Mouse (Mus musculus) layer of hippocampus, adult 11-12 months (tissue): ENCODE results near the gene Hnrnpa2b1.
"Not testable (repeated sequence)": the region's sequence is repeated elsewhere in the genome, so short reads cannot be mapped to it uniquely, and the experiment has no call there.

ENCODE experiments used
- DNase-seq: peaks from one replicate; pipeline ENCODE4 v3.0.0; 2022; ENCODE audit warnings: low spot score

Gene Hnrnpa2b1

GRCm38 (mm10) chr6:51469715-51470310 lies at the start of gene Hnrnpa2b1:
TSS of gene Hnrnpa2b1 (minus strand) at chr6:51469894.
- DNase-seq = peak; percentile 99

GRCm38 (mm10) chr6:51514860-51515259 lies 45.2 kb upstream of the Hnrnpa2b1 start:
- no peak for DNase-seq

GRCm38 (mm10) chr6:51513745-51514144 lies 44.1 kb upstream of the Hnrnpa2b1 start:
- DNase-seq = no peak

- DNase-seq = no peak
Observed at GRCm38 (mm10) chr6:51510946-51511345, 41.3 kb upstream of the Hnrnpa2b1 start.

- peak; percentile 60 for DNase-seq
Observed at GRCm38 (mm10) chr6:51510094-51510493, 40.4 kb upstream of the Hnrnpa2b1 start.

- DNase-seq = peak; percentile 79
Observed at GRCm38 (mm10) chr6:51508750-51509648, 39.3 kb upstream of the Hnrnpa2b1 start.

- no peak for DNase-seq
Observed at GRCm38 (mm10) chr6:51507556-51507955, 37.9 kb upstream of the Hnrnpa2b1 start.

- no peak for DNase-seq
Observed at GRCm38 (mm10) chr6:51505671-51506070, 36.0 kb upstream of the Hnrnpa2b1 start.

- no peak for DNase-seq
Observed at GRCm38 (mm10) chr6:51497321-51498111, 27.8 kb upstream of the Hnrnpa2b1 start.

- DNase-seq = no peak
Observed at GRCm38 (mm10) chr6:51489787-51490186, 20.1 kb upstream of the Hnrnpa2b1 start.

GRCm38 (mm10) chr6:51486731-51487130 lies 17.0 kb upstream of the Hnrnpa2b1 start:
- DNase-seq = no peak

- DNase-seq = no peak
Observed at GRCm38 (mm10) chr6:51486076-51486710, 16.5 kb upstream of the Hnrnpa2b1 start.

- DNase-seq = no peak
Observed at GRCm38 (mm10) chr6:51485646-51486045, 16.0 kb upstream of the Hnrnpa2b1 start.

- DNase-seq = not testable (repeated sequence)
Observed at GRCm38 (mm10) chr6:51484556-51484955, 14.9 kb upstream of the Hnrnpa2b1 start.

- DNase-seq = no peak
Observed at GRCm38 (mm10) chr6:51483861-51484260, 14.2 kb upstream of the Hnrnpa2b1 start.

- DNase-seq = no peak
Observed at GRCm38 (mm10) chr6:51481548-51481947, 11.9 kb upstream of the Hnrnpa2b1 start.

GRCm38 (mm10) chr6:51479136-51479731 lies 9.5 kb upstream of the Hnrnpa2b1 start:
- no peak for DNase-seq

GRCm38 (mm10) chr6:51472213-51472612 lies 2.5 kb upstream of the Hnrnpa2b1 start:
- no peak for DNase-seq

- no peak for DNase-seq
Observed at GRCm38 (mm10) chr6:51471782-51472181, 2.1 kb upstream of the Hnrnpa2b1 start.

GRCm38 (mm10) chr6:51471179-51471505 lies 1.4 kb upstream of the Hnrnpa2b1 start:
- DNase-seq = no peak

GRCm38 (mm10) chr6:51470311-51471178 lies 851 bp upstream of the Hnrnpa2b1 start, which contains the start of gene Cbx3:
TSS of gene Cbx3 (plus strand) at chr6:51470360.
- DNase-seq = peak; percentile 80
